Mouse (Mus musculus) testis, adult 2 months (tissue): ENCODE results near the gene Mymx. TPM values are rescaled to one million over a fixed set of nuclear protein-coding genes. Genes with fewer than 3 reads are reported as not detected.

Source experiments
- H3K27ac ChIP-seq: fragments of 200-500 bp; 2 replicates; pipeline ENCODE4 v1.5.1; 2012; ENCODE audit warnings: low read depth, low read length; ENCODE audit not compliant: control insufficient read depth, insufficient read depth
- H3K27me3 ChIP-seq: fragments of 200-500 bp; 2 replicates; pipeline ENCODE4 v1.6.1; 2012; ENCODE audit warnings: mild to moderate bottlenecking, low read length, moderate library complexity; ENCODE audit not compliant: control insufficient read depth, insufficient read depth
- H3K36me3 ChIP-seq: fragments of 200-500 bp; 2 replicates; pipeline ENCODE4 v1.6.1; 2012; ENCODE audit warnings: mild to moderate bottlenecking, low read length; ENCODE audit not compliant: control insufficient read depth, insufficient read depth
- H3K4me1 ChIP-seq: fragments of 200-500 bp; 2 replicates; pipeline ENCODE4 v1.6.1; 2012; ENCODE audit warnings: low read length; ENCODE audit not compliant: control insufficient read depth, insufficient read depth
- H3K4me3 ChIP-seq: fragments of 200-500 bp; 2 replicates; pipeline ENCODE4 v1.5.1; 2012; ENCODE audit warnings: low read depth, mild to moderate bottlenecking, low read length, moderate library complexity, mixed read lengths; ENCODE audit not compliant: control insufficient read depth
- CTCF ChIP-seq: fragments of 200-500 bp; IDR thresholded peaks from 2 replicates; pipeline ENCODE4 v1.5.1; 2012; ENCODE audit warnings: low read depth, mild to moderate bottlenecking, inconsistent platforms, low read length, moderate library complexity; ENCODE audit not compliant: control insufficient read depth, insufficient read depth, insufficient replicate concordance
- POLR2A ChIP-seq: fragments of 200-500 bp; IDR thresholded peaks from 2 replicates; pipeline ENCODE4 v1.6.1; 2012; ENCODE audit warnings: low read depth, mild to moderate bottlenecking, inconsistent platforms, low read length, moderate library complexity; ENCODE audit not compliant: control insufficient read depth
- polyA plus RNA-seq: library from polyadenylated mRNA; depleted of rRNA; stranded (reverse); fragments of >200 nt; gene quantifications from 2 replicates; pipeline ENCODE4 v1.2.3, GENCODE M21; 2012

Gene Mymx
- polyA plus RNA-seq, 1 experiment: 3.4 TPM

DNA sequence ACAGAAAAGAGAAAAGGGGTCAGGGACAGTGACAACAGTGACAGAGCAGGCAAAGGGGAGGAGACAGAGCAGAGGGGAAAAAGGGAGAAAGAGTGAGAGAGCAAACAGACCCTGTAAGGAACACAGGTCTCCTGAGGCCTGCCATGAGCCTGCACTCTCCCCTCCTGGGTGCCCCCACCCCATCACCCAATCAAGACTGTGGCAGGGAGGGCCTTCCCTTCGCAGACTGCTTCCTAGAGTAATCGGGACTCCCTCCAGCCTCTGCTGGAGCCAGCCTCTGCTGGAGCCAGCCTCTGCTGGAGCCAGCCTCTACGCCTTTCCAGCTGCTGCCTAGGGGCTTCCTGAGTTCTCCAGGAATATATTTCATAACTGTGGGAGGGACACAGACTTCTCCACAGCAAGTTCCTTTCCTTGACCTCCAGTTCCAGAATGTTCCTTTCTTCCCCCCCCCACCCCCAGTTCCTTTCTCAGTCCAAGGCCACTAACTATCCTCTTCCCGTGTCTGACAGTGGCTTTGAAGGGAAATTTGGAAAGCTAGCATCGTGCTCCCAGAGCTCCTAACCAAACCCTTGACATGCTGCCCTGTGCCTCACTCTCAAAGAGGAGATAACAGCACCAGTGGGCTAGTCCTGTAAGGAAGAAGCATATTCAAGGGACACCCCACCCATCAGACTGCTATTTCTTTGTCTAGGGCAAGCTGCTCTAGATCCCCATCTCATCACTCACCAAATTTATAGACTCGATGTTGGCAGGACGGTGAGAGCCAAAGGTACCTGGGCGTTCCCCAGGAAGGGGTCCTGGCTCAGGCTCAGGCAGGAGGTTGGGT lies 9.1 kb downstream of the Mymx start:
- peak overlapping the region; percentile 85 for H3K27ac ChIP-seq
- peak overlapping the region; percentile 51 for H3K4me3 ChIP-seq
- no peaks in the 10 kb centered on the region for H3K36me3 ChIP-seq
- TF ChIP-seq POLR2A (no peak; the same call in 1 of the 2 replicates), CTCF (no peak)
- H3K4me1 ChIP-seq: peaks cover 32% of the 10 kb centered on the region
- no peaks in the 10 kb centered on the region for H3K27me3 ChIP-seq

- peak overlapping the region; percentile 85 for H3K27ac ChIP-seq
- H3K27me3 ChIP-seq: no peaks in the 10 kb centered on the region
- H3K4me1 ChIP-seq: peaks cover 30% of the 10 kb centered on the region
- TF ChIP-seq POLR2A (no peak), CTCF (no peak)
- H3K4me3 ChIP-seq: peak overlapping the region; percentile 51
- H3K36me3 ChIP-seq: no peaks in the 10 kb centered on the region
Measured at GRCm38 (mm10) chr17:45591701-45592605, 9.9 kb downstream of the Mymx start.

DNA sequence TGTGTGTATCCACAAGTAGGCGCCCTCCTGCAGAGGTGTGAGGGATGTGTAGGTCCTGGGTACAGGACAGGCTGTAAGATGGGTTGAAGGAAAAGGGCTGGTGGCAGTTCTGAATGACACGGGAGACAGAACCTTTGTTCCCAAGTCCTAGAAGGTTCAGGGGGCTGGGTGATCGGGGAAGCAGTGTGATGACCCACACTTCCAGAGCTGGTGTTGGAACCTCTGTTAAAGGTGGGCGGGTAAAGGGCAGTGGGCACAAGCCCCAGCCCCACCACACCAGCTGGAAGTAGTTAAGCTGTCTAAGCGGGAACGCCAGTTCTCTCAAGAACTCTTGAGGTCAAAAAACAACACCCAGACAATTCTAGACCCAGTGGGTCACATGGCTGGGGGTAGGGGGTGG lies 11.5 kb downstream of the Mymx start:
- H3K27me3 ChIP-seq: no peaks in the 10 kb centered on the region
- TF ChIP-seq CTCF: no peak
- TF ChIP-seq POLR2A: no peak
- H3K4me1 ChIP-seq: peaks cover 22% of the 10 kb centered on the region
- no peaks in the 10 kb centered on the region for H3K36me3 ChIP-seq
- H3K27ac ChIP-seq: no peak overlapping the region
- H3K4me3 ChIP-seq: no peak overlapping the region

GRCm38 (mm10) chr17:45589844-45590243 lies 12.1 kb downstream of the Mymx start:
- Histone ChIP-seq H3K4me1 (peaks cover 23% of the 10 kb centered on the region), H3K27ac (no peak overlapping the region), H3K36me3 (no peaks in the 10 kb centered on the region), H3K4me3 (no peak overlapping the region), H3K27me3 (no peaks in the 10 kb centered on the region)
- TF ChIP-seq POLR2A (no peak), CTCF (no peak)

GRCm38 (mm10) chr17:45589236-45589635 lies 12.7 kb downstream of the Mymx start:
- TF ChIP-seq POLR2A (no peak), CTCF (no peak)
- Histone ChIP-seq H3K27me3 (no peaks in the 10 kb centered on the region), H3K4me3 (no peak overlapping the region), H3K27ac (no peak overlapping the region), H3K36me3 (no peaks in the 10 kb centered on the region), H3K4me1 (peaks cover 29% of the 10 kb centered on the region)

GRCm38 (mm10) chr17:45588370-45588769 lies 13.5 kb downstream of the Mymx start:
- Histone ChIP-seq H3K27me3 (no peaks in the 10 kb centered on the region), H3K36me3 (no peaks in the 10 kb centered on the region), H3K27ac (no peak overlapping the region), H3K4me3 (no peak overlapping the region), H3K4me1 (peaks cover 29% of the 10 kb centered on the region)
- TF ChIP-seq CTCF (no peak), POLR2A (no peak)

GRCm38 (mm10) chr17:45586449-45586837 lies 15.5 kb downstream of the Mymx start:
- no peak for TF ChIP-seq POLR2A
- peak; percentile 57; the same call in 1 of the 2 replicates for TF ChIP-seq CTCF
- Histone ChIP-seq H3K36me3 (no peaks in the 10 kb centered on the region), H3K27me3 (no peaks in the 10 kb centered on the region), H3K4me3 (no peak overlapping the region), H3K27ac (no peak overlapping the region), H3K4me1 (peaks cover 20% of the 10 kb centered on the region)
